Mouse (Mus musculus): Measurements from ENCODE around the gene Gas8.

- no peak for TF ChIP-seq CTCF (IDR thresholded peaks at IDR 0.05; ENCODE audit: borderline replicate concordance, control insufficient read depth, extremely low read depth, insufficient read depth, low read length, poor library complexity)
- TF ChIP-seq POLR2A (IDR thresholded peaks at IDR 0.05; ENCODE audit: control insufficient read depth, extremely low read depth, insufficient read depth, low read length, poor library complexity) = no peak
Measured at GRCm38 (mm10) chr8:123536990-123537380, 18.4 kb downstream of the Gas8 start.
